Mouse (Mus musculus) embryonic fibroblast, embryonic 13.5 days (primary cell): ENCODE measurements around the gene Nfix.

ENCODE experiments used
- CTCF ChIP-seq: IDR thresholded peaks from 2 replicates; pipeline ENCODE4 v1.5.1; 2011; ENCODE audit warnings: mild to moderate bottlenecking, control low read depth, low read length, moderate library complexity, borderline replicate concordance; ENCODE audit not compliant: insufficient read depth
- POLR2A ChIP-seq: IDR thresholded peaks from 2 replicates; pipeline ENCODE4 v1.6.1; 2011; ENCODE audit warnings: low read depth, mild to moderate bottlenecking, control low read depth, low read length, moderate library complexity

- TF ChIP-seq POLR2A (no peak), CTCF (no peak)
These were observed 142.5 kb downstream of the Nfix start for GRCm38 (mm10) chr8:84657680-84658079.
